Mouse (Mus musculus) left cerebral cortex, adult 11 months (tissue): Measurements from ENCODE around the gene Drd3.

Source experiments
- DNase-seq: peaks from one replicate; pipeline ENCODE4 v3.0.0; 2022; ENCODE audit warnings: low spot score

Gene Drd3

GRCm38 (mm10) chr16:43753751-43754150 lies at the start of gene Drd3:
Gene Drd3, plus strand, starts transcription at chr16:43754026.
- no peak for DNase-seq

- DNase-seq = no peak
These were observed 45.3 kb upstream of the Drd3 start for GRCm38 (mm10) chr16:43708335-43709061.

- no peak for DNase-seq
These were observed 44.8 kb upstream of the Drd3 start for GRCm38 (mm10) chr16:43709062-43709413.

- no peak for DNase-seq
These were observed 44.2 kb upstream of the Drd3 start for GRCm38 (mm10) chr16:43709432-43710133.

GRCm38 (mm10) chr16:43710134-43710475 lies 43.7 kb upstream of the Drd3 start:
- DNase-seq = no peak

- DNase-seq = no peak
These were observed 43.2 kb upstream of the Drd3 start for GRCm38 (mm10) chr16:43710651-43711050.

GRCm38 (mm10) chr16:43711361-43711760 lies 42.5 kb upstream of the Drd3 start:
- no peak for DNase-seq

GRCm38 (mm10) chr16:43724444-43724843 lies 29.4 kb upstream of the Drd3 start:
- DNase-seq = no peak

GRCm38 (mm10) chr16:43729506-43730221 lies 24.2 kb upstream of the Drd3 start:
- DNase-seq = no peak

- DNase-seq = no peak
These were observed 23.5 kb upstream of the Drd3 start for GRCm38 (mm10) chr16:43730281-43730680.

GRCm38 (mm10) chr16:43732496-43732895 lies 21.3 kb upstream of the Drd3 start:
- DNase-seq = no peak

GRCm38 (mm10) chr16:43732900-43733299 lies 20.9 kb upstream of the Drd3 start:
- DNase-seq = no peak

GRCm38 (mm10) chr16:43737933-43738332 lies 15.9 kb upstream of the Drd3 start:
- DNase-seq = no peak

GRCm38 (mm10) chr16:43740936-43741335 lies 12.9 kb upstream of the Drd3 start:
- DNase-seq = no peak

GRCm38 (mm10) chr16:43748424-43748823 lies 5.4 kb upstream of the Drd3 start:
- no peak for DNase-seq

- DNase-seq = no peak
These were observed 926 bp upstream of the Drd3 start for GRCm38 (mm10) chr16:43752900-43753299.

GRCm38 (mm10) chr16:43772358-43772757 lies 18.5 kb downstream of the Drd3 start:
- DNase-seq = no peak

- no peak for DNase-seq
These were observed 18.9 kb downstream of the Drd3 start for GRCm38 (mm10) chr16:43772766-43773165.

- no peak for DNase-seq
These were observed 19.7 kb downstream of the Drd3 start for GRCm38 (mm10) chr16:43773506-43773905.

- DNase-seq = no peak
These were observed 23.1 kb downstream of the Drd3 start for GRCm38 (mm10) chr16:43776886-43777285.

- no peak for DNase-seq
These were observed 45.7 kb downstream of the Drd3 start for GRCm38 (mm10) chr16:43799541-43799940.

- no peak for DNase-seq
These were observed 46.4 kb downstream of the Drd3 start for GRCm38 (mm10) chr16:43800119-43800721.

- DNase-seq = no peak
These were observed 47.3 kb downstream of the Drd3 start for GRCm38 (mm10) chr16:43801137-43801536.
